Mouse (Mus musculus) retina, embryonic 14.5 days (tissue): ENCODE results near the gene Hcfc1.

Experiments used
- DNase-seq: peaks from one replicate; pipeline ENCODE4 v3.0.0-alpha.2; 2015; ENCODE audit warnings: low spot score

The Hcfc1 gene

GRCm38 (mm10) chrX:73966248-73967176 is at the start of gene Hcfc1:
TSS of gene Hcfc1 (minus strand) at chrX:73966357.
- DNase-seq = peak; percentile 82

GRCm38 (mm10) chrX:74014597-74014996 is 48.4 kb upstream of the Hcfc1 start:
- no peak for DNase-seq

- no peak for DNase-seq
Observed at GRCm38 (mm10) chrX:74008063-74008462, 41.9 kb upstream of the Hcfc1 start.

- DNase-seq = peak; percentile 63
Observed at GRCm38 (mm10) chrX:74006401-74006800, 40.2 kb upstream of the Hcfc1 start.

GRCm38 (mm10) chrX:74003644-74004043 is 37.5 kb upstream of the Hcfc1 start:
- DNase-seq = no peak

GRCm38 (mm10) chrX:74001024-74001423 is 34.9 kb upstream of the Hcfc1 start:
- DNase-seq = no peak

- DNase-seq = peak; percentile 72
Observed at GRCm38 (mm10) chrX:73998911-73999869, 33.0 kb upstream of the Hcfc1 start.

- no peak for DNase-seq
Observed at GRCm38 (mm10) chrX:73977783-73978182, 11.6 kb upstream of the Hcfc1 start.

GRCm38 (mm10) chrX:73976283-73976682 is 10.1 kb upstream of the Hcfc1 start:
- no peak for DNase-seq

- DNase-seq = no peak
Observed at GRCm38 (mm10) chrX:73972774-73973173, 6.6 kb upstream of the Hcfc1 start.

- no peak for DNase-seq
Observed at GRCm38 (mm10) chrX:73970781-73971180, 4.6 kb upstream of the Hcfc1 start.

- DNase-seq = no peak
Observed at GRCm38 (mm10) chrX:73969729-73970128, 3.6 kb upstream of the Hcfc1 start.

- no peak for DNase-seq
Observed at GRCm38 (mm10) chrX:73969167-73969566, 3.0 kb upstream of the Hcfc1 start.

- peak; percentile 89 for DNase-seq
Observed at GRCm38 (mm10) chrX:73967177-73968075, 1.3 kb upstream of the Hcfc1 start.

GRCm38 (mm10) chrX:73965307-73965706 is 850 bp downstream of the Hcfc1 start:
- peak; percentile 23 for DNase-seq

- DNase-seq = no peak
Observed at GRCm38 (mm10) chrX:73964363-73964762, 1.8 kb downstream of the Hcfc1 start.

- no peak for DNase-seq
Observed at GRCm38 (mm10) chrX:73954988-73955387, 11.2 kb downstream of the Hcfc1 start.

- DNase-seq = no peak
Observed at GRCm38 (mm10) chrX:73952603-73953002, 13.6 kb downstream of the Hcfc1 start.

- no peak for DNase-seq
Observed at GRCm38 (mm10) chrX:73949341-73949740, 16.8 kb downstream of the Hcfc1 start.

GRCm38 (mm10) chrX:73948647-73949046 is 17.5 kb downstream of the Hcfc1 start:
- peak; percentile 81 for DNase-seq

- no peak for DNase-seq
Observed at GRCm38 (mm10) chrX:73946896-73947295, 19.3 kb downstream of the Hcfc1 start.
